Mouse (Mus musculus) gastrocnemius, adult 18-20 months (tissue): ENCODE measurements around the gene Vwde. TPM values are rescaled to one million over a fixed set of nuclear protein-coding genes. Genes with fewer than 3 reads are reported as not detected.

Source experiments
- DNase-seq: peaks from one replicate; pipeline ENCODE4 v3.0.0; 2021; ENCODE audit warnings: low spot score
- long read RNA-seq, 2 experiments: library from polyadenylated mRNA; stranded (forward); transcript quantifications; one replicate each; pipeline ENCODE4 v2.0.0; 2021
- total RNA-seq, 2 experiments: library from RNA; stranded (reverse); gene quantifications; 2 replicates each; pipeline ENCODE4 v1.2.3; 2021

The Vwde gene
- not detected for total RNA-seq
- long read RNA-seq, experiment 1: 0 reads
- long read RNA-seq, experiment 2: 0 reads

DNA sequence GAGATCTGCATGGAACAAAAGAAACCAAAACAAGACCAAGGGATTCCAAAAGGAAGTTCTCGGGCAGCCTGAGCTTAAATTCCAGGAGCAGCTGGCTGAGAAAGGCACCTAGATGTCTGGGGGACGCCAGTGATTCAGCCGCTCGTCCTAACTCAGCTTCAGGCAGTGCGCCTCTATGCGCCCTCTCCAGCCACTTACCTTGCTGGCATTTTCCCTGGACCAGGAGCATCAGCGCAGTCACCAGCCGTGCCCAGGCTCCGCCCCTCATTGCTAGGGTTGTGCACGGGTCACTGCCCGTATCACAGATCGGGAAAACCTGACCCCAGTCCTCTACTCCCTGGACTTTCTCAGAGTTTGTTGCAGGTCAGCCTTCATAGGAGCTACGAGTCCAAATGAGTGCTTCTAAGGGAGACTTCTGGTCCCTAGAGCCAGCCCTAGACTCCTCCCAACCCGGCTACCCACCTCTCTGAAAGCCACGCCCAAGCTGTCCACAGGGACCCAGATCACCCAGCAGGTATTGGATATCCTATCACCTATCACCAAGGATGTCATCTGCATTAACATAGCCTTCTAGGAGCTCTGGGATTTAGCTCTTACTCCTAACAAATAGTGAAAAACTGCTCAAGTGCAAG is at the start of gene Vwde:
Gene Vwde, minus strand, starts transcription at position 370 of the 632 bp plus-strand sequence.
- DNase-seq: no peak

DNA sequence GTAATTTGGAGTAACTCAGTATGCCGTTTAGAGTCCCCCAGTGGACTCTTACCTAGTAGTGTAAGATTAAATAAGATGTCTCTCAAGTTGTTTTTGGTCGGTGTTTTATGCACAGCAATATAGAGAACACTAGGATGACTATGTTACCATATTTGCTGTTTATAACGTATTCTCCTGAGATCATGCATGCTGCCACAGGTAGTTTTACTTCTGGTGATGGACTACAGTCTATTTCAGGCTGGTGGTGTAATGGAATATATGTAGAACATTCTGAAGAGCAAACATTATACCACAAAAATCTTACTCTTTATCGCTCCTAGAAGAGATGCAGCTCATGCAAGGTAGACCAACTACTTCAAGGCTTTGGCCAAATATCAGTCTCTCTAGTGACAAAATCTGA is 30.6 kb upstream of the Vwde start:
- DNase-seq: no peak

- no peak for DNase-seq
These were observed 23.7 kb upstream of the Vwde start for GRCm38 (mm10) chr6:13248317-13248969.

- no peak for DNase-seq
These were observed 18.6 kb downstream of the Vwde start for GRCm38 (mm10) chr6:13206157-13206556.

- no peak for DNase-seq
These were observed 27.3 kb downstream of the Vwde start for GRCm38 (mm10) chr6:13197486-13197885.

- no peak for DNase-seq
These were observed 37.9 kb downstream of the Vwde start for GRCm38 (mm10) chr6:13186836-13187235.

DNA sequence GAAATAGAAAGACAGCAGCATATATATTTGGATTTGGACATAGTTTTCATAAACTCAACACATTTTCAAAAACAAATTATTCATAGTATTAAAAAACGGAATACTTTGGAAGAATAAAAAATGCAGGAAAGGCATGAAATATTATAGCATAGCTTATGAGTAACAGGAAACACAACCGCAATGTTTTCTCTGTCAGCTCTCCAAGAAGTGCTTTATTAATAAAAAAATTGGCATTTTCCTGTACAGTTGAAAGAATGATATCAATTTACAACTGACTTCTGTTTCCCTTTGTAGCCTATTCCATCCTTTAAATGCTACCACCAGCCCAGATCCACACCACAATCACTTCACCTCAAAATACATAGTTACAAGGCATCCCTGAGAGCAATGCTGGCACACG is 44.7 kb downstream of the Vwde start:
- no peak for DNase-seq

- DNase-seq: no peak
These were observed 55.2 kb downstream of the Vwde start for GRCm38 (mm10) chr6:13169459-13170150.

DNA sequence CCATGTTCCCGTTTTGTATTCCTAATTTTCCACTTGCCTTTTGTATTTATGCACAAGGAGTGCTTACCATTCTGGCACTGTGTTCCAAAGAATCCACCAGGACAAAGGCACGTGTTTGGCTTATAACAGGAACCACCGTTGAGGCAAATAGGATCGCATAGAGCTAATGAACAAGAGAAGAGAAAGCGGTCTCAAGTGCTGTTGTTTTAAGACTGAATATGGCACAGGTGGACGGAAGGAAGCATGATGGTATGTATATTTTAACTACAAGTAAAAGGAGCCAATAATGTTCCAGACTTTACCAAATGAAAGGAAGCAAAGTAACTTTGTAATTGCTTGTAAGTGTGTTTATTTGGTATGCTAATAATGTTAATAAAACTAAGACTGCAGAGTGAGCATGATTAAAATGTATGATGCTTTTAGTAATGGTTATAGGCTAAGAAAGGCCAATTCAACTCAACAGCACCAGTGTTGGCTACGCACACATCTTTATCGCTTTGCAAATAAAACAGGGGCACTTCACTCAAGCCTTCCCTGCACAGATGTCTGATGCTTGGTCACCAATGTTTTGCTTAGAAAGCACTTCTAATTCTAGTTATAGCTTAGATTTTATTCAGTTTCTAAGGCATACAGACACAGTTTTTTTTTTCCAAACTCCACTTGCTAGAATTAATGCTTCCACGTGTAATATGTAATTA is 58.4 kb downstream of the Vwde start:
- DNase-seq: no peak

GRCm38 (mm10) chr6:13159437-13159836 is 65.3 kb downstream of the Vwde start:
- DNase-seq: no peak

DNA sequence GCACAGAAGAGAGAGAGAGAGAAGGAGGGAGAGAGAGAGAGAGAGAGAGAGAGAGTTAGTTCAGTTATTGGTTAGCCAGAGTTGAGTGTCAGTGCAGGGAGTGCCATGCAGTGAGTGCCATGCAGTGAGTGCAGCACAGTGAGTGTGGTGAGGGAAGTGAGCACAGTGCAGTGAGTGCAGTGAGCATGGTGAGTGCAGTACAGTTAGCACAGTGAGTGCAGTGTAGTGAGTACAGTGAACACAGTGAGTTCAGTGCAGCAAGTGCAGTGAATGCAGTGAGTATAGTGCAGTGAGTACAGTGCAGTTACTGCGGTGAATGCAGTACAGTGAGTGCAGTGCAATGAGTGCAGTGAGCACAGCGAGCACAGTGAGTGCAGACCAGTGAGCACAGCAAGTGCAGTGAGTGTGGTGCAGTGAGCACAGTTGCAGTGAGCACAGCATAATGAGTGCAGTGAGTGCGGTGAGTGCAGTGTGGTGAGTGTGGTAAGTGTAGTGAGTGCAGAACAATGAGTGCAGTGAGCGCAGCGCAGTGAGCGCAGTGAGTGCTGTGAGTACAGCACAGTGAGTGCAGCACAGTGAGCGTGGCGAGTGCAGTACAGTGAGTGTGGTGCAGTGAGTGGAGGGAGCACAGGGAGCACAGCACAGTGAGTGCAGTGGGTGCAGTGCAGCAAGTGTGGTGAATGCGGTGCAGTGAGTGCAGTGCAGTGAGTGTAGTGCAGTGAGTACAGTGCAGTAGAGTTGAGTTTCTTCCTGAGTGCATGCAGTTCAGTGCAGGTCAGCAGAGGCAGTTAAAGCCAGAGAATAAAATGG is 70.7 kb downstream of the Vwde start:
- no peak for DNase-seq

GRCm38 (mm10) chr6:13152062-13152640 is 72.6 kb downstream of the Vwde start:
- peak; percentile 1 for DNase-seq

GRCm38 (mm10) chr6:13137255-13137654 is 87.5 kb downstream of the Vwde start:
- no peak for DNase-seq

DNA sequence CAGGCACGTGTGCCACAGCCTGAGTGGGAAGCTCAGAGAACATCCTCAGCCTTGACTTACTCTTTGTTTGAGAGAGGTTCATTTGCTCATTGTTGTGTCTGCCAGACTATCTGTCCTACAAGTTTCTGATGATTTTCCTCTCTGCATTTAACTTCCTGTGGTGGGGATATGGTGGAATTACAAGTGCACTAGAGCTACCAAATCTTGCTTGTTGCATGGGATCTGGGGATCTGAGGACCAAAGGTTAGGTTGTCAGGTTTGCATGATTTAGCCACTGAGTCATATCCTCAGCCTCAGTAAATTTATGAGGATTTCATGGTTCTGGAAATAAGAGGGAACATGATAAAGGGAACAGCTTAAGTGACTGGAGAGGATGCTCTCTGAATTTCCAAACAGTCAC is 116.1 kb downstream of the Vwde start:
- no peak for DNase-seq

Other genes starting within 250 kb of the Vwde start
- 10 to 100 TPM; 60.3 to 60.6 TPM for gene Tmem106b, start 155.2 kb downstream of the Vwde start, total RNA-seq